Mouse (Mus musculus) mesoderm, embryonic 11.5 days (tissue): ENCODE data around the gene Ak3.

Experiments
- DNase-seq: peaks from one replicate; pipeline ENCODE4 v3.0.0-alpha.2; 2012; ENCODE audit warnings: low read depth, low spot score

Gene Ak3

DNA sequence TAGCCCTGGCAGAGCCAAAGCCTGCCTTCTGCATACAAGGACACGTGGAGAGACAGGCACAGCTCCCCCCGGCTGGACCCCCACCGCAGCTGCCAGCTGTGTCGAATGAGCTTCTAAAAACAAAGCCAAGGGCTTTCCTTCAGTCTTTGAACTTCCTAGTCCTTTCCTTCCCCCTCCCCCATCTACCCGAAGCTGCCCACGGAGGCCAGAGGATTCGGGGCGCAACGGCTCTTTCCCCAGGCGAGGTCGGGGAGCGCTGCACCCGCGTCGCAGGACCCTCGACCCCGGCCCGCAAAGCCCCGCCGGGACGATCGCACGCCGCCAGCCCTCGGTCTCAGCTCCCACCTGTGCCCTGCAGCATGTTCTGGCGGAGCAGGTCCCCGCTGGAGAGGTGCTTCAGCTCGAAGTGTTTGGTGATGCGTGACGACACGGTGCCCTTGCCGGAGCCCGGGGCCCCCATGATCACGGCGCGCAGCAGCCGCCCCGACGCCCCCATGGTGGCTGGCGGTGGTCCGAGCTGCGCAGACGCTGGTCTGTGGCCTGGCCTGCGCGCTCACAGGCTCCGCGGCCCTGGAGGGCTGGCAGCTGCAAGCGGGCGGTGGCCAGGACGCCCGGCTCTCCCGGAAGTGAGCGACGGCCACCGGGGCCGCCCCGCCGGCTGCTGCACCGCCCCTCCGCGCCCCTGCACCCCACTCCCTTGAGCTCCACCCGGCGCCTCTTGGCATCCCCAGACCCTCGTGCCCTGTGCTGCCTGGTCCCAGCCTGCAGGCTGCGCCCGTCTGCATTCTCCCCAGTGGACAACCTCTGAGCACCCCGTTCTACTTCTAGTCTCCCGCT, at the start of gene Ak3:
TSS of gene Ak3 (minus strand) at position 628 of the 837 bp plus-strand sequence.
- peak; percentile 66 for DNase-seq

DNA sequence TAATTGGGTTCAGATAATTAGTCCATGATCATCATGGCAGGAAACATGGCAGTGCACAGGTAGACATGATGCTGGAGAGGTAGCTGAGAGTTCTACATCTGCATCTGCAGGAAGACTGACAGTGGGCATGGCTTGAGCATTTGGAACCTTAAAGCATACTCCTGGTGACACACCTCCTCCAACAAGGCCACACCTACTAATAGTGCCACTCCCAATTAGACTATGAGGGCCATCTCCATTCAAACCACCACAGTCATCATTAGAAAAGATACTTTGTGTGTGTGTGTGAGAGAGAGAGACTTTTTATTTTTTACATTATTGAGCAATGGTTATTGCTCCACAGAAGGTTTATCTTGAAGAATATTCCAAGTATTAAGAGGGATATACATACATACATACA, 44.4 kb upstream of the Ak3 start:
- DNase-seq: no peak

DNA sequence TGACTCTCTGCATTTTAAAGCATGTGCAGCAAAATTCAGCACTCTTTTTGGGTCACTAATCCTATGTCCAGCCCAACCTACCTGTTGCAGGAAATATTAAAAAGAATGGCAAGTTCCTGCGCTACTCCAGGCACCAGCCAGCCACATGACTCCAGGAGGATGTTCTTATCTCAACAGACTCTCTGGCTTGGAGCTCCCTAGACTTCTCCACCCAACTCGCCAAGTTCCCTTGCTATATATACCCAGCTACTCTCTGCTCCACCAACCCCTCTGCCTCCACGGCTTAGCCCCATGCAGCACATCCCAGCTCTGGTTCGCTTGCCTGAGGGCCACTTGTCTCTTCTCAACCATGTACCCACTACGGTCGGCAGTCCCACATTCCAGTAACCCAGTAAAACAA, 40.9 kb upstream of the Ak3 start:
- DNase-seq: no peak

DNA sequence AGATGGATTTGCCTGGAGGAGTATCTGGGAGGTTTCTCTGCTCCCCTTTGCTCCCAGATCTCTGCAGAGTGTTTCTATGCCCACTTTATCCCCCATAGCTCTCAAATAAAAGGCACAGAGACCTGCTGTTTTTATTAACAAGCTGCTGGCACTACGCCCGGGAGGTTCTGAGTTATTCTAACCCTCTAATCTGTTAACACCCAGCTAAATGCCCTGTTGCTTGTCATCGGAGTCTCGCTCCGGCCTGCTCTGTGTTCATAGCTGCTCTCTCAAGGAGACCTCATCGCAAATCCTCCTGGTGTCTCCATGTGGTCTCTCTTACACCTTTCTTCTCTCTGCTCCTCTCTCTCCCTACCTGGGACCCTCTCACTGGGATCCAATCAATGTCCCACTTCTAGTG, 27.0 kb upstream of the Ak3 start:
- DNase-seq: no peak

DNA sequence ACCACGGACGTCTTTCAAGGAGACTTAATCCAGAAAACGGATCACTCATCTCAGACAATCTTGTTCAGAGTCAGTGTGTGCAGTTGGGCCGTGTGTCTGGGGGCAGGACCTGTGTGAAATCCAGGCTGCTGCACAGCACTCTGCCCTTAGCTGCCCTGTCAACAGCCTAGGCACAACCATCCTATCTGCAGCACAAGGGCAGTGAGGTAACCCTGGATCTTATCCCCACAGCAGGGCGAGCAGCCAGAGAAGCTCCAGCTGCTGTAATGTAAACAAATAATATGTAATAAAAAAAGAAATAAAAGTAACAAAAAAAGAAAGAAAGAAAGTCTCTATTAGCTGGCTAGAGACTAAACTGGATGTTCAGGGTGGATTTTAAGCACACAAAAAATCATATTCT, 21.4 kb upstream of the Ak3 start:
- no peak for DNase-seq

DNA sequence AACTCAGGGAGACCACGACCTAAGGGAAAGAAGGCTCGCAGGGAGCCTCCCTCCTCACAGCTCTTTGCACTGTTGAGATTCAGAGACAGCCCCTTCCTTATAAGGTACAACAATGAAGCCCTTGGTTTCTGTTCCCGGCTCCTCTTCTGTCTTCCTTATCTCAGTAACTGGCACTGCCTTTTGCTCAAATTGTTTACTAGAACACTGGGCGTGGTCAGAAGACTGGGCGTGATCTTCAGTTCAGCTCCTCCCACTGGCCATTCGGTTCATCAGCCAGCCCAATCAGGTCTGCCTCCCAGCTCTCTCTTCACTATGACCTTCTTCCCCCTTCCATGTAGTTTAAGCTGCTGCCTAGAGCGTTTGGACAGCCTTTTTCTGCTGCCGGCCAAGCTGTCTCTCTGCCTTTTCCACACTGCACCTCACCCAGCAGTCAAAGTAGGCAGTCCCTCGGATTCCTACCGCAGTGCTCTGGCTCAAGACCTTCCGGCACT, 19.3 kb upstream of the Ak3 start:
- peak; percentile 58 for DNase-seq

DNA sequence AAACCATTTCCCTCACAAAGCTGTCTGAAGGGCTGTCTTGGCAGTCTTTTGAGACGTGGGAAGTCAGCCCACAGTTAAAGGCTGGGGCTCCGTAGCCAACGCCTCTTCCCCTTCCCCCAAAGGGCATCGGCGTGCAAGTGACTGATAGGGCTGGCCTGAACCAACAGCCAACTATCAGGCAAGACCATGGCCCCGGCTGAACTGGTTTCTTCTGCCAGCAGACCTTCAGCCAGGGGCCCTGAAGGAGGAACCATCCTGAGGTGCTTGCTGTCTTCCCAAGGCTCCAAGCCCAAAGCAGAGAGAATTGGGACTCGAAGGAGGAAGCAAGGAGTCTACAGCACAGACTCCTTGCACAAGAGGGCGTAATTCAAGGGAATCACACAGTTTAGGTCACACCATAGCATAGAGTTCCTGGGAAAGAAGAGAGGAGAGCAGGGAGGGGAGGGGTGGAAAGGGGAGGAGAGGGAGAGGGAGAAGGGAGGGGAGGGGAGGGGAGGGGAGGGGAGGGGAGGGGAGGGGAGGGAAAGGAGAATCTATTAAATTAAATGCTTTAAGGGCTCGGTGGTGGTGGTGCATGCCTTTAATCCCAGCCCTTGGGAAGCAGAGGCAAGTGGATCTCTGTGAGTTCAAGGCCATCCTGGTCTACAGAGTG, 16.8 kb upstream of the Ak3 start:
- DNase-seq: no peak

DNA sequence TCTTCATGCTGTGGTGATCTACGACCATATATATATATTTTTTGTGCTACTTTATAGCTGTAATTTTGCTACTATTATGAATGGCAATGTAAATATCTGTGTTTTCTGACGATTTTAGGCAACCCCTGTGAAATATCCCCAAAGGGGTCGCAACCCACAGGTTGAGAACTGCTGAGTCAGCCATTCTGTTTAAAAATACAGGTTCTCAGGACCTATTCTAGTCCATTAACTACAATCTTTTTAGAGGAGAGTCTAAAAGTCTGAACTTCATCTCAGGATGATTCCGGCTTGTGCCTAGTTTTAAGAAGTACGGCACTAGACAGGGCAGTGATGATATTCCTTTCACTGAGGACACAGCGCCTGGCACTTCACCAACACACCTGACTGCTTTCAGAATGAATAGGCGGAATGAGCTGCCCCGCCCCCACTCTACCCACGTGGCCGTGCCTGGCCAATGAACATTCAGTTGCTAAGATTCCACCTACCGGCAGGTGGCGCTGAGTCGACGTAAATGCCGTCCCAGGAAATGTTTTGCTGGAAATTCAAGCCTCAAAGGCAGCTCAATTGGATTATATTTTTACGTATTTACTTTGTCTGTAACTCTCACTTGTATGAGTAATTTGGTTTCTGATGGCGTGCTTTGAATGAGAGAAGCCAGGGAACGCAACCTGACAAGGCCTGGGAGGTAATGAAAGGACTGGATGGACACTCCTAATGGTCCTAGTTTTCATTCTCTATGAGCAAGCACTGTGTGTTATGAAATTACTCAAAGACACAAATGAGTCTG, 16.0 kb upstream of the Ak3 start:
- DNase-seq: peak; percentile 91

DNA sequence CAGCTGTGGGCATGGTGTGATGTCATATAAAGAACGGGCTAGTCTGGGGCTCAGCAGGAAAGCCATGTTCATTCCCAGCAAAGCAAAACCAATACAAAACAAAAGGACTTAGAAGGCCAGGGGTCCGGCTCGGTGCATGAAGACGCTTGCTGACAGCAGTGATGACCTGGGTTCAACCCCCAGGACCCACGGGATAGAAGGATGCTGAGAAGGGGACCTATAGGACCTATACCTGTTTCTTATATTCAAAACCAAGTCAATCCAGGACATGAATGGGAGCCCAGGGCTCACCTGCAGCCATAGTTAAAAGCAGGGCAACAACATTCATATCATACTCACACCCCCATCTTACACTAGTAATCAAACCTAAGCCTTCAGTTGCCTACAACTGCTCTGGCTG, 15.2 kb upstream of the Ak3 start:
- DNase-seq: no peak

DNA sequence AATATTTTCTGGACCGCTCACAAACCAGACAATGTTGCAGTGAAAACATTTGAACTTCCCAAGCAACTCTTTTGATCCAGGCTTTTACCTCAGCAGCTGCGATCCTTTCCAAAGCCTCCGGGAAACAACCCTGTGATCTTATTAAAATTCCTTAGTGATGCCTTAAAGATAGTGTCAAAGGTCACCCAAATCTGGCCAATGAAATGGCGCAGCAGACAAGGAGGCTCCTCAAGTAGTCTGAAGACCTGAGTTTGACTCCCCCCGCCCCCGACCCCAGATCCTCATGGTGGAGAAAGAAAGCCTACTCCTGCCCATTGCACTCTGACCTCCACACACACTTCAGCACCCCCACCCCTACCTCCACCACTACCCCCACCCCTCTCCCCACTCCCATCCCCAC, 12.5 kb upstream of the Ak3 start:
- peak; percentile 48 for DNase-seq

DNA sequence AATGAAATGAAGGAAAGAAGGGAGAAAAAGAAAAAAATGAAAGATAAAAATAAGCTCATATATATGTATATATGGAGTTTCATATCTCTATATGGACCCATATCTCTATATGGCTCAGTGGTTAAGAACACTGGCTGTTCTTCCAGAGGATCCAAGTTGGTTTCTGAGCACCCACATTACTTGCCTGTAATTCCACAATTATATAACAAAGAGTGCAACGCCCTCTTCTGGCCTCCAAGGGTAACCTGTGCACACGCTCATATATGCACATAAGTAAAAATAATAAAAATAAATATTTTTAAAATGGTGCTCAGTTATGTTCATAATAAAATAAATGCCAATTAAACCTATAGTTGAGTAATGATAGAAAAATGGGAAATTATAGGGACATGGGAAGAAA, 11.9 kb upstream of the Ak3 start:
- no peak for DNase-seq

DNA sequence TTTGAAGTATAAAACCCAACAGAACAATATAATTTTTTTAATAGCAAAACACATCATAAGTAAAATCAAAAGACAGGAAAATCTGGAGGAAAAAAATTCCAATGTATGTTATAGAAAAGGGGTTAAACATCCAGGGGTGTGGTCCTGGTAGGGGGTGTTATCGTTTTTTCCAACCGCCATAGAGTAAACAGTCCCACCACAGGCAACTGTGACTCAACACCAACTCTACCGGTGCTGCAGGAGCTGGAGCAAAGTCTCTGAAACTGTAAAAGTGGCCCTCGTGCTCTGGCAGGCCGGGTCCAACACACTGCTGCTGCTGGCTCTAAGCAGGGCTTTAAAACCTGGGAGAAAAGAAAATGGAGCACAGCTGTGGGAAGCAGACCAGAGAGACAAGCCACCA, 11.0 kb upstream of the Ak3 start:
- no peak for DNase-seq

DNA sequence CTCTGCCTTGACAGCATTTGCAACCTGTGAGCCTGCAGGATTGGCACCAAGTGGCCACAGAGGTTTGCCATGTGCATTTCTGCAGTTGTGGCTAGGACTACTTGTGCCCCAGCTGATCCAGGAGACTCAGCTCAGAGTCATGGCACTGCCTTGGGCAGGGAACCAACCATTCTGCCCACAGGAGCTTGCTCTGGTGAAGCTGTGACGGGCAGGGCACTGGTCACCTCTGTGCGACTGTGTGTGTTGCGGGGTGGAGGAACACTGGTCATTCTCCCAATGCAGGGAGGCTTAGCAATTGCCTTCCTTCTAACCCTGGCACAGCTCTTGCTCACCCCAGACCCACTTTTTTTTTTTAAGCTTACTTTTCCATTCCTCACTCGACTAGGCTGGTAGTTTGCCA, 7.7 kb upstream of the Ak3 start:
- DNase-seq: no peak

DNA sequence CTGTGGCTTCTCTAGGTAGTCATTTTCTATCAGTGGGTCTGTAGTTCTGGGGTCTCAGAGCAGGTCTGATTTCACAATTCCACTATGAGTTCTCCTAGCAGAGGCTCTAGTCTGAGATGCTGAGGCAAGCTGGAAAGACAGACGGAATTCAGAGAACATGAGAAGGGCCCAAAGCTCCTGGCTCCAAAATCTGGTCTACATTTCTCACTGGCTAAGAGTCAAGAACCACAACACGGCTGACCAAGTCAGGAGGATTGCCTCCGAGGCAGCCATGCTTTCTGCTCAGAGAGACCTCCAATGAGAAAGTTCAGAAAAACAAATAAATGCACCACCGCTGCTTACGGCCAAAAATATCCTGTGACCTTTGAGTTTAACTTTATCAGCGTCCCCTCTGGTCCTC, 6.8 kb upstream of the Ak3 start:
- DNase-seq: no peak

DNA sequence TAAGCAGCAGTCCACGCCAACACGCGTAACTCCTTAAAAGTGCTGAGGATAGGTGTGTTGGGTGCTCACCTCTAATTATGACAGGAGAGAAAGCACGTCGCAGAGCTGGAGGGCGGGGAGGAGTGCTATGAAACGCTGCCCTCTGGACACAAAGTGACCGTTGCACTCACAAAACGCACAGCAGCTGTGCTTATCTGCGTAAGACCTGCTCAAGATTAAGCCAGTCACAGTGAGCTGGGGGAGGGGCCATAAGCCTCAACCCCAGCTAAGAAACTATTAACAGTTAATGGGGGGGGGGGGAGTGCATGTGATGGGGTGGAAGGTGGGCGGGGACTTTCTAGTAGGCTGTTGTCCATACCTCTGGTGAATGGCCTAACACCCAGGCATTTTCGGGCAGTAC, 5.0 kb upstream of the Ak3 start:
- no peak for DNase-seq

DNA sequence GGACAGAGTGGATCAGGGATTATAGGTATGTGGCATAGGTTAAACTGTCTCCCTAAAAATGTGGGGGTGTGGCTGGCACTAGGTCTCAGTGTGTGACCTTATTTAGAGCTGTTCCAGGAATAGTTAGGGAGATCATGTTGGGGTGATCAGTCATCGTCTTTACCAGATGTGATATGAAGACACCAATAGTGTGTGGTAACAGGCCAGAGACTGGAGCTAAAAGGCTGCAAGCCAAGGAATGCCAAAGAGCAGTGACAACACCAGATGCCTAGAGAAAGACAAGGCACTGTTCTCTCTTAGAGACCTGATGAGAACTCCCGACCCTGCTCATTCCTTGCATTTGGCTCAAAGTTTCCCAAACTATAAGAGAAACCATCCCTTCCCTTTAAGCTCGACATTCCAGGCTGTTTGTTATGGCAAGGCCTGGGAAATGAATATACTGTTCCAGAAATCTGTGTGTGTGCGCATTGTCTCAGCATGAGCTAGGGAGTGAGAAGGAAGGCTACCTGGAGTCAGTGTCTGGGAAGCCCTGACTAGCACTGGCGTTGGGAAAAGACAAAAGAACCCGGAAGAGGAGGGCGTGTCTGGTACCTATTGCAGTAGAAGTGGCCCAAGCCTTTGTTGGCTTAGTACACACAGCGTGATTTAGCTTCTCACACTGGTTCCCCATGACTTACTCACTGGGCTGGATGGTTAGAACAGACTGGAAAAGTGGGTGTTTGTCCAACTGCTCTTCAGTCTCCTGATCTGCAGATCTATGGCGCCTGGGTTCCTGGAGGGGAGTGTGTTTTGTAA, 2.6 kb upstream of the Ak3 start:
- no peak for DNase-seq

DNA sequence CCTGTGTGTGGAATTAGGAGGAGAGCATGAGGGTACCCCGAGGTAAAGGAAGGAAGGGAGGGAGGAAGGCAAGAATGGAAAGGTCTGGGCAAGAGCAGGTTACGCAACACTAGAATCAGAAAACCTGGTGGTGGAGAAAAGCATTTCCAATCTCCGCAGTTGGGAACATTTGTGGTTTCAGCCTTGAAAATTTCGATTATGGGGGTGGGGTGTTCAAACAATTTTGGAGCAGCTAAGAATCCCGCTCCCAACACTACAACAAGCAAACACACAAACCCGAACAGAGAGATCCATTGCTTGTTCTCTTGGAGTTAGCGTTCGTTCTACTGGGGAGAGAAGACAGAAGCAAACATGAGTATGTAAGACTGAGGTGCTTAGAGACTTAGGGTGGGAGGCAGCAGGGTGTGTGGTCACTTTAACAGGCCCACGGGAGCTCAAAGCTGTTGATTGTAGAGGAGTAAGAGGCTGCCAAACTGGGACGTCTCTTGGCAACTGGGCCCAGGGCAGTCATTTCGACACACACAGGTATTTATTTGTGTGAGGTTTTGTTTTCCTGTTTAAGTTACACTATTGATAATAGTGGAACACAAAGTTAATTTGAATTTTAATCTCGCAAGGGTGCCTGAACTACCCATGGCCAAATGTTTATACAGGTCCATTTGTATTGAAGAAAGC, 1.8 kb upstream of the Ak3 start:
- no peak for DNase-seq

DNA sequence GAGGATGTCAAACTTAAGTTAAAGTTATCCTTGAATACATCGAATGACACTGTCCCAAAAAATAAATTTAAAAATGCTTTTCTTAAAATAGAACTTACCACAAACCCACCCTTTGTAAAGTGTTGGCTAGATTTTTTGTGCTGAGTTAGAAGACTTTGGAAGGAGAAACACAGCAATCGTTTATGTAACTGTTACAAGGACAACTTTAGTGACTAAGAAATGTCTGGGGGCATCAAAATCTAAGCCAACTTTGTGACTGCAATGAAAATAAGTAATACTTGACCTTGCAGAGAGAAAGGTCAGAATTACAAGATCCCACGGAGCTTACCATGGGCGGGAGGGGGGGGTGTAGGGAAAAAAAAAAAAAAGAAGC, 814 bp downstream of the Ak3 start:
- DNase-seq: no peak

DNA sequence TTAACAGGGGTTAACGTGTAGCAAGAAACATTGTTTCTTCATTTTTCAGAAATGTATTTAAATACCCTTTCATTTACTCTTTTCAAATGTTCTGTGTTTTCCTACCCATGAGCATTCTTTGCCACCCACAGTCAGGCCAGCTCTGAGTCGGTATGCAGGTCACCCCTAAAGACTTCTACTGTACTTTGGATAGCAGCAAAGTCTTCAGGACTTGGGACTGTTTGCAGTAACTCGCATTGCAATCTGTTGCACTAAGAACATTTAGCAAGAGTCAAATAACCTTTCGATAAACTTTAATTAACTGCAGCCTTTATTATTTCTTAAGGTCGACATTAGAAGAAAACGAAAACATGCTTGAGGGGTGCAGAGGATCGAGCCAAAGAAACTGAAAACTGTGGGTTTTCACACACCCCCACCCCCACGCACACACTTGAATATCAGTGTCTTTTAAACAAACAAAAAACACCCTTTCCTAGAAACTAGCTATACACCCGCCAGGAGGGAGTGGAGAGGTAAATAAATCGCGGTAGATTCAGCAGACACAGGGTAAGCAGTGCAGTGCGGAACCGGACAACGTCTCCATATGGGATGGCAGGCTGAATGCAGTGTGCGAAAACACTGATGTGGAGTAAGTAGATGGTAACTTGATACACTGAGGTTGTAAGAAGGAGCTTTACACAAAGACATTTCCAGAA, 1.7 kb downstream of the Ak3 start:
- DNase-seq: peak; percentile 33

DNA sequence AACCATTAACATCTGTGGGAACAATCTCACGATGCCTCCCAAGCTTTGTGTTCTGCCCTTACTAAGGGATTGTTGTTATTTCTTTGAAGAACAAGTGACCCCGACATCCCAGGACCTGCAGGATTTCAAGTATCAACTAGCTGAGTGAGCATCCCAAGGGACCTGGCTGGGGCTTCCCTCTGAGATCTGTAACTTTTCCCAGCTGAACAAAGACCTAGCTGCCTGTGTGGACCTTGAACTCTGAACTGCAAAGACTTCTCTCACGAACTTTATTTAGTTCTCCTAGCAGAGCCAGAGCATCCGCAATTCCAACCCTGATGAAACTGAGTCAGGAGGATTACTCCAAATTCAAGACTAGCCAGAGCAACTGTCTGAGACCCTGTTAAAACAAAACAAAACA, 2.4 kb downstream of the Ak3 start:
- no peak for DNase-seq

DNA sequence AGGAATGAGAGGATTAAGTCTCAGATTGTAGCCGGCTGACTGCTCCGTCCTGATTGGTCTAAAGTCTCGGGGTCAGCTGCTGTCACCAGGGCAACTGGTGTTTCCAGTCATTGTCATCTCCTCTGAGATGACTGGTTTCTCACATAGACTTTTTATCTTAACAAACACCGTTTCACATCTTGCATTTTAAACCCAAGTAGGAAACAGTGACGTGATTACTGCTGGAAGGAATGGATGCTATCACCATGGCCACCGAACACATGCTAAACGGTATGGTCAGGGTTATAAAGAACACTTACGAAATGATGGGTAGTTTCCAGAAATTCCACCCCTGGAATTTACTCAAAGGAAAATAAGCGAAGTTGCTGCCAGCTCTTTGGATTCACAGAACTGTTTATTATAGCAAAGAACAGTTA, 3.4 kb downstream of the Ak3 start:
- no peak for DNase-seq
